Mouse (Mus musculus) G1E (cell line): ENCODE measurements around the gene Opn3. TPM values are rescaled to one million over a fixed set of nuclear protein-coding genes. Genes with fewer than 3 reads are reported as not detected.

Source experiments
- ATAC-seq: 2 replicates; pipeline ENCODE4 v1.8.0; 2016; ENCODE audit warnings: mild to moderate bottlenecking; ENCODE audit not compliant: insufficient number of reproducible peaks, poor library complexity, low FRiP score, severe bottlenecking; ENCODE audit errors: extremely low read depth
- DNase-seq: peaks from one replicate; pipeline ENCODE4 v3.0.0; 2012; ENCODE audit warnings: low spot score
- H3K27me3 ChIP-seq: 2 replicates; pipeline ENCODE4 v1.6.1; 2012; ENCODE audit warnings: mild to moderate bottlenecking, low read length, inconsistent platforms; ENCODE audit not compliant: insufficient read depth
- H3K36me3 ChIP-seq: replicated peaks from 2 replicates; pipeline ENCODE3; 2012; ENCODE audit warnings: mild to moderate bottlenecking, inconsistent platforms
- H3K4me1 ChIP-seq: 2 replicates; pipeline ENCODE4 v1.6.1; 2012; ENCODE audit warnings: low read depth, low read length, inconsistent platforms, mixed read lengths; ENCODE audit not compliant: insufficient read depth
- H3K4me3 ChIP-seq: 2 replicates; pipeline ENCODE4 v1.5.1; 2012; ENCODE audit warnings: low read depth, mild to moderate bottlenecking, inconsistent platforms, low read length, moderate library complexity, mixed read lengths
- H3K9me3 ChIP-seq: replicated peaks from 2 replicates; pipeline ENCODE4 v1.6.1; 2012; ENCODE audit warnings: inconsistent platforms
- CTCF ChIP-seq: IDR thresholded peaks from 2 replicates; pipeline ENCODE4 v1.5.1; 2012; ENCODE audit warnings: low read depth, low read length, inconsistent platforms, mixed read lengths
- GATA1 ChIP-seq: IDR thresholded peaks from 2 replicates; pipeline ENCODE4 v1.6.1; 2012; ENCODE audit warnings: borderline replicate concordance, low read length, inconsistent platforms, mixed read lengths
- GATA2 ChIP-seq: IDR thresholded peaks from 2 replicates; pipeline ENCODE4 v1.6.1; 2012; ENCODE audit warnings: low read depth, low read length, inconsistent platforms, borderline replicate concordance
- POLR2AphosphoS5 ChIP-seq: IDR thresholded peaks from 2 replicates; pipeline ENCODE4 v1.6.1; 2012; ENCODE audit warnings: low read depth, low read length, inconsistent platforms; ENCODE audit not compliant: insufficient replicate concordance
- TAL1 ChIP-seq: conservative IDR thresholded peaks from 2 replicates; pipeline ENCODE4 v1.6.1; 2012; ENCODE audit warnings: low read depth, low read length, inconsistent platforms, mixed read lengths
- polyA plus RNA-seq: library from polyadenylated mRNA; stranded (reverse); fragments of >175 nt; gene quantifications from 2 replicates; pipeline ENCODE4 v1.2.3, GENCODE M21; 2012
- total RNA-seq, 2 experiments: library from RNA; stranded (forward) in 1 of 2; stranded (reverse) in 1 of 2; fragments of 200-1000 nt in 1 of 2; fragments of >200 nt in 1 of 2; fragmentation: Nextera tagmentation in 1 of 2; gene quantifications; 2 replicates each; pipeline ENCODE4 v1.2.3; 2014 to 2017

The Opn3 gene
- total and polyA plus RNA-seq, 3 experiments: 0.27 to 0.64 TPM; not detected in 1

DNA sequence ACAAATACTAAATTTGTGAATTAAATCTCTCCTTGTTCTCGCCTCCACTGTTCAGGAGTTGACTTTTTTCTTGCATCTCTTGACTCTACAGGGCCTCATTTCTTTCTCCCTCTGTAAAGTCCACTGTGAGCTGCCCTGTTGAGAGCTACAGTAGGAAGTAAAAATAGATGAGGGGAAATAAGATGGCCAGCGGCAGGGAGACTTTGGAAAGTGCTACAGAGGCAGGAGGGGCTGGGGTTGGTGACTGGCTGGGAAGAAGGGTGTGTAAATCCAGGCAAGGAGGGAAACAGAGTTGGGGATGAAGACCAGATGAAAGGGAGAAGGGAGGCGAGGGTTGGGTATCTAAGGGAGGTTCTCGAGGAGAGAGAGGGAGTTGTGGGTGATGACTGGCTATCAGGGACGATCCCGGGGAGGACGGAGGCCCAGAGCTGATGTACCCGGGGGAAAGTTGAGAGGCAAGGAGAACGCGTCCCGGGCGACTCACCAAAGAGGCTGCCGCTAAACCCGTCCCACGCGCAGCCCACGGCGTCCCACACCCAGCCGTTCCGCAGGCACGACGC lies 810 bp downstream of the Opn3 start:
- no peaks in the 10 kb centered on the region for H3K27me3 ChIP-seq
- TF ChIP-seq POLR2AphosphoS5: no peak
- TF ChIP-seq TAL1: no peak
- TF ChIP-seq GATA1: no peak
- no peak for TF ChIP-seq CTCF
- TF ChIP-seq GATA2: no peak
- no peaks in the 10 kb centered on the region for H3K9me3 ChIP-seq
- H3K4me1 ChIP-seq: peaks cover 17% of the 10 kb centered on the region
- ATAC-seq: no peak
- H3K36me3 ChIP-seq: peaks cover 15% of the 10 kb centered on the region
- peak; percentile 8 for DNase-seq
- peak overlapping the region; percentile 91 for H3K4me3 ChIP-seq

DNA sequence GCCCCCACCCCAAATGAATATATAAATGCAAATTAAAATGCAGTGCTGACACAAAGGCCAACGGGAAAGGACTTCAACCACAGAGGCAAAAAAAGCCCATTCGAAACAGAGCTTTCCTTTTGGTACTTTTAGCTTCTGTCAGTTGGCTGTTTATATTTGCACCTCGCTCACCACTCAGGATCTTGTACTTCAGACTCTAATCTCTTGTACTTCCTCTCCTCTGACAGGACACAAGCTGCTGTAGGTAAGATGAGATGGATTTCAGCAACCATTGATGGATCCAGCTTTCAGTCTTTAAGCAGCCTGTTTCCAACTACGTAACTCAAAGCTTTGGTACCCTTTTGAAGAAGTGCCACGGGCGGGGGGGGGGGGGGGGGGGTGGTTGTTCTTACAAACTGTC lies 11.6 kb downstream of the Opn3 start:
- TF ChIP-seq GATA2: no peak
- no peak for TF ChIP-seq TAL1
- TF ChIP-seq GATA1: no peak
- no peak for TF ChIP-seq POLR2AphosphoS5
- TF ChIP-seq CTCF: no peak
- Histone ChIP-seq H3K36me3 (peaks cover 14% of the 10 kb centered on the region), H3K9me3 (no peaks in the 10 kb centered on the region), H3K4me1 (no peaks in the 10 kb centered on the region), H3K4me3 (no peak overlapping the region), H3K27me3 (no peaks in the 10 kb centered on the region)
- ATAC-seq (no peak), DNase-seq (no peak)

DNA sequence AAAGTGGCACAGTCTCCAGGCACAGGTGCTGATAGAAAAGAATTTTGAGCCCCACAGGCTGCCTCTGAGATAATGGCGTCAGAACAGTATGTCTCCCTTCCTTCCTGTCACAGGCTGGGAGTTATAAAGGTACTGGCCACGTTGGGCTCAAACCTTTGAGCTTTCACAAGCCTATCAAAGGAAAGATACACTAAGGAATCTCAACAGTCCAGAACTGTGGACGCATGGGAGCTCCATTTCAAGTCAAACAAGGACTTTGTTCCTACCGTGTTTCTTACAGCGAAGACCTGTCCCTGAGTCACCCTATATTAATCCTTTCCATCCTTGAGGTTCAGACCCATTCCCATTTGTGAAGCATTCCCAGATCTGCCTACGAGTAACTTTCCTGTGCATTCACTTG lies 15.1 kb downstream of the Opn3 start:
- DNase-seq (no peak), ATAC-seq (no peak)
- Histone ChIP-seq H3K36me3 (peaks cover 7% of the 10 kb centered on the region), H3K9me3 (no peaks in the 10 kb centered on the region), H3K27me3 (no peaks in the 10 kb centered on the region), H3K4me3 (no peak overlapping the region), H3K4me1 (no peaks in the 10 kb centered on the region)
- TF ChIP-seq GATA2: no peak
- no peak for TF ChIP-seq POLR2AphosphoS5
- TF ChIP-seq TAL1: no peak
- no peak for TF ChIP-seq GATA1
- TF ChIP-seq CTCF: no peak

DNA sequence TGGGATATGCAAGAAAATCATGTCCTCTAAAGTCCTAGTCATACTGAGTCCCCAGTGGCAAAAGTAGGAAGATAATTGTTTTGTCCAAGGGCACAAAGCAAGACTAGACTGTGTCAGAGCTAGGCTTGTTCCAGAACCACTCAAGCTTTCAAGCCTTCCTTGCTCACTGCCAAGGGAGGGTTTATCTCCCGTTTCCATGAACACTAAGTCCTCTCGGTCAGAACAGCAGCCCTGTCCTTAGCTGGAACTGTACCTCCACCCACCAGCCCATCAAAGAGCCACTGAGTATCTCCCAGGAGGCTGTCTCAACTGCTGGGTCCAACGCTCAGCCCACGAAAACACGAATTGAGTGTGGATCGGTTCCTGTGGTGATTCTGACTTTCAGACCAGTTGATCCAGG lies 17.5 kb downstream of the Opn3 start:
- Histone ChIP-seq H3K27me3 (no peaks in the 10 kb centered on the region), H3K4me3 (no peak overlapping the region), H3K9me3 (no peaks in the 10 kb centered on the region), H3K36me3 (no peaks in the 10 kb centered on the region), H3K4me1 (no peaks in the 10 kb centered on the region)
- TF ChIP-seq GATA1 (no peak), POLR2AphosphoS5 (no peak), CTCF (no peak), TAL1 (no peak), GATA2 (no peak)
- ATAC-seq (no peak), DNase-seq (no peak)

DNA sequence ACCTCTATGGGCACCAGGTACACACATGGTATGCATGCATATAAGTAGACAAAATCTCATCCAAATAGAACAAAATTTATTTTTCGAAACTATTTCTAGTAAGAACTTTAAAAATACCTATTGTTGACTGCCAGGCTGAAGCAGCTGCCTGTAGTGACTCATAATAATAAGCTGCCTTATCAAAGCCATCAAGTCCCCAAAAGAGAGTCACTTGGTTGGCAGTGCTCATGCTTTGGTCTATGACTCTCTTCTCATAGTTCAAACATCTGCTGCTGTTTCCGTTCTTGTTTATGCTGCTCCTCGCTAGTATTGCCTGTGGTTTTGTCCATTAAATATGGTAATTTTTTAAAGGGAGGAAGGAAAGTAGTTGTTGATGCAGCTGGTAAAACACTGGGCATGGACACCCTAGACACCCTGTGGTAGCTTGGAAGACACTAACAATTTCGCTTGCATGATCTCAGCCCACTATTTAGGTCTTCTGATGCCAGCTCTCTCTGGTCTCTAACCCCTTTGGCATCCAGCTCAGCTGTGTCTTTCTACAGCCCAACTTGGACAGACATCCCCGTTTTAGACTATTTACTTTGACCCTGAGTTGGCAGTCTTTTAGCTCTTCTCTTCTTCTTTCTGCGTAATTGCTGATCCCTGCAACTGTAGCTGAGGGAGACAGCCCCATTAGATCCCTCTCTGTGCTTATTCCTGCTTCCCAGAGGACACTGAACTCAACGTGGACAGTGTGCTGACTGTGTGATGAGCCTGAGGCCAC lies 18.8 kb downstream of the Opn3 start:
- Histone ChIP-seq H3K4me3 (no peak overlapping the region), H3K27me3 (no peaks in the 10 kb centered on the region), H3K36me3 (no peaks in the 10 kb centered on the region), H3K4me1 (no peaks in the 10 kb centered on the region), H3K9me3 (no peaks in the 10 kb centered on the region)
- TF ChIP-seq CTCF: no peak
- TF ChIP-seq TAL1: no peak
- no peak for TF ChIP-seq GATA2
- no peak for TF ChIP-seq POLR2AphosphoS5
- no peak for TF ChIP-seq GATA1
- DNase-seq (no peak), ATAC-seq (no peak)

DNA sequence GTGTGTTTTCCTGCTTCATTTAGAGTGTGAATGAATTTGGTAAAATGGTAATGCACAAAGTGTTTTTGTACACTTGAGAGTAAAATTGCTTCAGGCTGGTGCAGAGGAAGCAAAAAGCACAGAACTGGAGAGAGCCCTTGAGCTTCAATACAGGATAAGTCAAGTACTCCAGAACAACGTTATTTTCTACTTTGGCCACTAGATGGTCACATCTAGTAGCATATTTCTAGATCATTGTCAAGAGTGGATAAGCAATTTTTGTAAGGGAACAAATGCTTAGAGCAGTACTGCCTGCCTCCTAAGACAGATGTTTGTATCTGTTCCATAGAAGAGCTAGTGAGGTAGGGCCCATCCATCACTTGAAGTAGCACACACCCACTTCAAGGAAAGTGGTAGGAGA lies 20.9 kb downstream of the Opn3 start:
- Histone ChIP-seq H3K36me3 (no peaks in the 10 kb centered on the region), H3K4me1 (no peaks in the 10 kb centered on the region), H3K9me3 (no peaks in the 10 kb centered on the region), H3K27me3 (no peaks in the 10 kb centered on the region), H3K4me3 (no peak overlapping the region)
- DNase-seq (no peak), ATAC-seq (no peak)
- TF ChIP-seq CTCF (no peak), TAL1 (no peak)
